Mouse (Mus musculus): ENCODE measurements around the gene Rab4a.
A peak's percentile ranks its signal among the peaks of the same experiment; 100 is the strongest.

Gene Rab4a

GRCm38 (mm10) chr8:123805718-123806373 is at the start of gene Rab4a:
Gene Rab4a, plus strand, starts transcription at chr8:123805985.
- DNase-seq = peak; percentile 88

GRCm38 (mm10) chr8:123756901-123757300 is 48.9 kb upstream of the Rab4a start:
- DNase-seq = peak; percentile 33

GRCm38 (mm10) chr8:123758935-123759334 is 46.9 kb upstream of the Rab4a start:
- no peak for DNase-seq

- DNase-seq = peak; percentile 13
These were observed 45.9 kb upstream of the Rab4a start for GRCm38 (mm10) chr8:123759933-123760332.

- no peak for DNase-seq
These were observed 45.2 kb upstream of the Rab4a start for GRCm38 (mm10) chr8:123760579-123760978.

- peak; percentile 51 for DNase-seq
These were observed 44.4 kb upstream of the Rab4a start for GRCm38 (mm10) chr8:123761266-123761882.

GRCm38 (mm10) chr8:123761883-123762270 is 43.9 kb upstream of the Rab4a start:
- no peak for DNase-seq

GRCm38 (mm10) chr8:123763355-123763754 is 42.4 kb upstream of the Rab4a start:
- peak; percentile 62 for DNase-seq

- no peak for DNase-seq
These were observed 41.1 kb upstream of the Rab4a start for GRCm38 (mm10) chr8:123764671-123765070.

GRCm38 (mm10) chr8:123766516-123766915 is 39.3 kb upstream of the Rab4a start:
- no peak for DNase-seq

- no peak for DNase-seq
These were observed 37.9 kb upstream of the Rab4a start for GRCm38 (mm10) chr8:123767874-123768273.

- peak; percentile 67 for DNase-seq
These were observed 37.1 kb upstream of the Rab4a start for GRCm38 (mm10) chr8:123768492-123769356.

- no peak for DNase-seq
These were observed 32.3 kb upstream of the Rab4a start for GRCm38 (mm10) chr8:123773468-123773867.

GRCm38 (mm10) chr8:123774491-123774890 is 31.3 kb upstream of the Rab4a start:
- no peak for DNase-seq

- peak; percentile 40 for DNase-seq
These were observed 28.5 kb upstream of the Rab4a start for GRCm38 (mm10) chr8:123777319-123777718.

GRCm38 (mm10) chr8:123780471-123780870 is 25.3 kb upstream of the Rab4a start:
- no peak for DNase-seq

- DNase-seq = no peak
These were observed 24.5 kb upstream of the Rab4a start for GRCm38 (mm10) chr8:123781256-123781655.

- peak; percentile 89 for DNase-seq
These were observed 22.1 kb upstream of the Rab4a start for GRCm38 (mm10) chr8:123783525-123784249.

- no peak for DNase-seq
These were observed 19.6 kb upstream of the Rab4a start for GRCm38 (mm10) chr8:123786166-123786565.

- DNase-seq = no peak
These were observed 19.1 kb upstream of the Rab4a start for GRCm38 (mm10) chr8:123786644-123787043.

GRCm38 (mm10) chr8:123787254-123787897 is 18.4 kb upstream of the Rab4a start:
- DNase-seq = no peak

GRCm38 (mm10) chr8:123788416-123789170 is 17.2 kb upstream of the Rab4a start:
- DNase-seq = no peak
